Mouse (Mus musculus): ENCODE data around the gene Ncam1.

The Ncam1 gene

DNA sequence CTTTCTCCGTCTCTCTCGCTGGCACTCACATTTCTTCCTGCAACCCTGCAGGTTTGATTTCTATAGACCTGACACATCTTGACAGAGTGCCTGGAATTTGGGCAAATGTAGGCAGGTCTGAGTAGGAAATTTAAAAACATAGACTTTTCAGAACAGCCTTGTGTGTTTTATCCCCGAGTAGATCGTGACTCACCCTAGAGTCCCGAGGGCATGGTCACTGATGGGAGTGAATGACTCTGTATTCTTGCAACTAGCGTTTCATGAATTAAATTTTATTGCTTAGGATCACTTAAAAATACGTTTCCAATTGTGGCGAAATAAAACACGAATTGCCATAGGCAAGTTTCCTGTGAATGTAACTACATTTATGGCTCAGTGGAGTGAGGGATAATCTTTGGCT is 274.8 kb downstream of the Ncam1 start:
- in situ Hi-C loops (cut with MboI; ENCODE audit: unreplicated experiment in 2 of 2) = no loop called here

DNA sequence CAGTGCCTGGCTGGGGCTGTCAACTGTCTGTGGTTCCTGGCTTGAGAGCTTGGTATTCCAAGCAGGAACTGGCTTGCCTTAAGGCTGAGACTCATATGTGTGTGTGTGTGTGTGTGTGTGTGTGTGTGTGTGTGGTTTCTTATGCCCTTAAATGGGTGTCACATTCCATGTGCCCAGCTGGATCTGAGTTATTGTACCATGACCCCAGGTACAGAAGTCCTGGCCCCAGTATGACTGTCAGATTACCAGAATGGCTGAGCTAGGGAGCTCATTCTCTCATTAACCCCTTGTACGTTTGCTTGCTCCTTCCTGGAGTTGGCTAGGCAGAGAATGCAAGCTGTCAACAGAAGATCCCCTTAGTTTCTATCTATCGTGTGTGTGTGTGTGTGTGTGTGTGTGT is 284.4 kb downstream of the Ncam1 start:
- in situ Hi-C loops (cut with MboI; ENCODE audit: unreplicated experiment in 2 of 2) = no loop called here

DNA sequence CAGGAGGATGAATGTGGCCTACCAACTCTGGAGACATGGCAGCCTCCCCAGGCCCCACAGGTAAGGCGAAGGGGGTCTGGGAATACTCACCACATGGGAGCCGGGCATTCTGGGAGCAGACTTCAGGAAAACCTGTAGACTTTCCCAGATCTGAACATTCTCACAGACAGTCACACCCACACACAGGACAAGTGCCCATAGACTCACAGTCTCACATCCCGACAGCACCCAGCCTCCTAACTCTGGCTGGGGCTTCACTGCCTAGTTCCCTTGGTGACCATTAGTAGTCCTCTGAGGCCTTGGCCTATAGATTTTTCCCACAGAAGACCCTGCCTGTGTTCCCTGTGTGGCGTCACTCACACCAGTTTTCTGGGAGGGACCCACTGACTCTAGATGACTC is 288.1 kb downstream of the Ncam1 start:
- in situ Hi-C loops (cut with MboI; ENCODE audit: unreplicated experiment in 2 of 2) = no loop called here

DNA sequence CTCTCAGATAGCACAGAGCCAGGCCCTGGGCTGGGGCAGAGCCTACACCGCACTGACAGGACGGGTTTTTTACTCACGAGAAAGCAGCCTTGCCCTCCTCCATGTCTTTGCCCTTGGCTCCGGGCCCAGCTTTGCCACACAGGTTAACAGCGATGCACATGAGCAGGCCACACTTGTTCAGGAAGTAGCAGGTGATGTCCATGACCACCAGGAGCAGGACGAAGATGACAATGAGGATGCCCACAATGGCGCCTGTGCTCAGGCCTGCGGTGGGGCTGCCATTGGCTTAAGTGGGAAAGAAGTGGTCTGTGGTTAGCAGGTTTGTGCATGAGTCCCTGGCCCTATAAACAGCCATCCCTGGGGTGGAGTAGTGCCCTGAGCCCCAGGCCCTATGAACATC is 289.1 kb downstream of the Ncam1 start:
- in situ Hi-C loops (cut with MboI; ENCODE audit: unreplicated experiment in 2 of 2) = no loop called here

DNA sequence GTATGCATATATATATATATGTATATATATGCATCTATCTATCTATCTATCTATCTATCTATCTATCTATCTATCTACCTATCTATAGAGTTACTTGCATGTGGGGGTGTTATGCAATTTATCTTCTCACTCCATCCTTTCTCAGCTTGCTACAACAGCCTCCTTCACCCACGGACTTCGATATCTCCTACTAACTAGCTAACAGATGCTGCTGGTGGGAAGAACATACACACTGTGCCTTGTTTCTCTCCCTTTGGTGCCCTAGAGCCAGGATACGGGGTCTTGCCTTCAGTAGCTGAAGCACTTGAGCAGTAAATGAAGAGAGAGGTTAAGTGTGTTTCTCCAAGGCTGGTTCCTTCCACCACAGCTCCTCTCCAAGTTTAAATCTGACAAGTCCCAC is 289.6 kb downstream of the Ncam1 start:
- in situ Hi-C loops (cut with MboI; ENCODE audit: unreplicated experiment in 2 of 2) = no loop called here

DNA sequence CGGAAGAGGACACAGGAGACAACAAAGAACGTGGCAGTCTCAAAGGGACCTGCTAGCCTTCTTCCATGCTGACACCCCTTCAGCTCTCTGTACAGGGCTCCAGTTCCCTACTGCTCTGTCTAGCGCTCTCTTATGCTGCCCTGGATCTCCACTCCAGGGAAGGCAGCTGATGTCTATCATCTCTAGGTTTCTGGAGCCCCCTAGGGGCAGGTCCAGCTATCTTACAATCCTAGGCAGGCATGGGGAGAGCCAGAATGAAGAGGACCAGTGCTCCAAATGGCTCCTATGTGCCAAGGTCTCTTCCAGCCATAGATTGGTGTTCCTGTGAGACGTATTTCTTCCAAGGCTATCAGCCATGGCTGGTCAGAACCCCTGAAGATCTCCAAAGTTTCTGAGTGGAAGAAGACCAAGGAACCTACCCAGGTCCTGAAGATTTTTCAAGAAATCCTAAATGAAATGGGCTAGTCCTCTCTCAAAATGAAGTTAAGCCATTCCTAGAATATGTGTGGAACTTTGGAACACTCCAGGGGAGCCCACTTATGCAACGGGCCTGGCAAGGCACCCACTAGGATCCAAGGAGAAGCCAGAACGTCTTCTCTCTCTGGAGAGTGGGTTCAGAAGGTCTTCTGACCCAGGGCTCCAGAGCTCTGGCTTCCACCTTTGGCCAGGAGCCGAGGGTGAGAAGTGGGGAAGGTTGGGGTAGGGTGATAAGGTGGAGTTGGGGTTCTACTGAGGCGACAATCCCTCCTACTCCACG is 290.7 kb downstream of the Ncam1 start:
- in situ Hi-C loops (cut with MboI; ENCODE audit: unreplicated experiment in 2 of 2) = no loop called here

DNA sequence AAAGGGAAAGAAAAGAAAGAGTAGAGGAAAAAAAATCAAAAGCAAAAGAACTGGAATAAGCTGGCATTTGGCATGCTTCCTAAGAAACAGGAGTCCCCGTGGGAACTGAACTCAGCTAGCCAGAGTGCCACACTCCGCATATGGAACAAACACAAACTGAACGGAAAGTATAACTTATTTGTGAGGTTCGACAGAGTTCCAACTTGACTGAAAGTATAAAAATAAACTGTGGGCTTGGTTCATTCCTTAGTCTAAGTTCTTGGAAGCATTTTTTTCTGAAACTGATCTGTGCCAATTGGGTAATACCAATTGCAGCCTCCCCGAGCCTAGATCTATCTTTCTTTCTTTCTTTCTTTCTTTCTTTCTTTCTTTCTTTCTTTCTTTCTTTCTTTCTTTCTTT is 294.1 kb downstream of the Ncam1 start:
- in situ Hi-C loops (cut with MboI; ENCODE audit: unreplicated experiment in 2 of 2) = no loop called here

DNA sequence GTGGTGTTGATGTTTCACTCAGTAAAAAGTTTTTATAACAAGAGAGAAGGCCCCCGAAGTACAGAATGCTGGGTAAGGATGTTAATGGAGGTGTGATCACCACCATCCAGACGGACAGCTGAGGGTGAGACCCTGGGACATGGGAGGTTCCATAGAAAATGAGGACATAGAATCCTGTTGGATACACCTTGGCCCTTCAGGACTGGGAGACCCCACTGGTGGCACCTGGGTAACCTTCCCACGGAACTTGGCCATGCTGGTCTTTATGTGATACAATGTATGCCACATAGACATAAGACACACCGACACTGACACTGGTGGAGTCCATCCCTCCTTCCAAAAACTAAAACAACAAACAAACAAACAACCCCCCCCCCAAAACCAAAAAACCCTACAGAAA is 296.5 kb downstream of the Ncam1 start:
- in situ Hi-C loops (cut with MboI; ENCODE audit: unreplicated experiment in 2 of 2) = no loop called here

DNA sequence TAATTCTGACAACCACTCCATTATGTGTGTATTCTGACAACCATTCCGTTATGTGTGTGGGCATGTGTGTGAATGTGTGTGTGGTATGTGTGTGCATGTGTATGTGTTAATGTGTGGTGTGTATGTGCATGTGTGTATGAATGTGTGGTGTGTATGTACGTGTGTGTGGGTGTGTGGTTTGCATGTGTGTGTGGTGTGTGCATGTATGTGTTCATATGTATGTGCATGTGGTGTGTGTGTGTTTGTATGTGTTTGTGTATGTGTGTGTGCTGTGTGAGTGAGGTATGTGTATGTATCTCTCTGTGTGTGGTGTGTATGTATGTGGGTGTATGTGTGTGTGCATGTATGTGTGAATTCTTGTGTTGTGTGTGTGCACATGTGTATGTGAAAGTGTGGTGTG is 298.8 kb downstream of the Ncam1 start:
- in situ Hi-C loops (cut with MboI; ENCODE audit: unreplicated experiment in 2 of 2) = loop anchor here (5.0 to 25.0 kb wide), 11 partner anchors 538 to 1655 kb away; partner anchors contain the start of genes Dixdc1 (in 2 of the 2), Htr3b (in 2 of the 2), 2310030G06Rik (in 1 of the 2) and Pts (in 1 of the 2)

DNA sequence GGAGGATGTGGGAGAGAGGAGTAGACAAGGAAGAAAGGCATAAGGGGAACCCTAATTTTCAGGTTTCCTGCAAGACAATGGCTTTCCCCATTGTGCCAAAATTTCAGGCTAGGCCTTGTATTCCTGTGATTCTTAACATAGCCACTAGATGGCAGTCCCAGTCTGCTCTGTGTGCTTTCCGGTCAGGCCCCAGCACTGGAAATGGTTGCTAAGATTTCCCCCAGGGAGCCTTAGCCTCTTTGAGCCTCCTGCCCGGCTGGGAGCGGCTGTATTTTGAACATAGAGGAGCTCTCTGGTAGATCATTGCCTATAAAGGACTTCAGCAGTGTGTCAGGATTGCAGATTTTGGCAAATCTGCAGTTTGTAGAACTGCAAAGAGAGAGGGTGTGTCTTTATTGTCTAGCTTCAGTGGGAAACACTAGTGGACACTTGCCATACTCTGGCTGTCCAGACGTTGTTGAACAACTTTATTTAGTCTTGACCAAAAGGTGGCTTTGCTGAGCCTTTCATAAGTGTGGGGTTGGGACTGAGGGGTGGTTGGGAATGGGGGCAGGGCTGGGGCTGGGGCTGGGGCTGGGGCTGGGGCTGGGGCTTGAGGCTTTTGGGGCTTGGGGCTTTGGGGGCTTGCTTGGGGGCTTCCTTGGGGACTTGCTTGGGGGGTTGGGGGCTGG is 304.6 kb downstream of the Ncam1 start:
- in situ Hi-C loops (cut with MboI; ENCODE audit: unreplicated experiment in 2 of 2) = loop anchor here (10.0 to 25.0 kb wide), 9 partner anchors 532 to 1661 kb away; partner anchors contain the start of genes Dixdc1 (in 2 of the 2), Htr3b (in 2 of the 2), 2310030G06Rik (in 1 of the 2) and Pts (in 1 of the 2)

DNA sequence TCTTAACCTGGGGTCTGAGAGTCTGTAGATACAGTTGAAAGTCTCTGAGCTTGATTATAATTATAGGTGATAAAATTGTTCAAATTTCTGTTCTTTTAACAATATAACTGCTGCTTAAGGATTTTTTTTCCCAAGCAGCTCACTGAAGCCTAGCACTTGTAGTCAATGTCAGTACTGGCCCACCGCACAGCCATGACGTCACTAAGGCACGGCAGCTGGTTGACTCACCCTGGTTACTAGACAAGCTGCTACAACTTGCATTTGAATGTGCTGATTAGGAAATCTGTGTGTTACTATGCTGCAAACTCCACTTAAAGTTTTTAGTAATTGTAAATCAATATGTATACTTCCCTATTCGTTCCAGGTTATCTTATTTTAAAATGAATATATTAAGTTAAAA is 308.1 kb downstream of the Ncam1 start:
- in situ Hi-C loops (cut with MboI; ENCODE audit: unreplicated experiment in 2 of 2) = loop anchor here (10.0 to 25.0 kb wide), 9 partner anchors 528 to 1664 kb away; partner anchors contain the start of genes Dixdc1 (in 2 of the 2), Htr3b (in 2 of the 2), 2310030G06Rik (in 1 of the 2) and Pts (in 1 of the 2)

DNA sequence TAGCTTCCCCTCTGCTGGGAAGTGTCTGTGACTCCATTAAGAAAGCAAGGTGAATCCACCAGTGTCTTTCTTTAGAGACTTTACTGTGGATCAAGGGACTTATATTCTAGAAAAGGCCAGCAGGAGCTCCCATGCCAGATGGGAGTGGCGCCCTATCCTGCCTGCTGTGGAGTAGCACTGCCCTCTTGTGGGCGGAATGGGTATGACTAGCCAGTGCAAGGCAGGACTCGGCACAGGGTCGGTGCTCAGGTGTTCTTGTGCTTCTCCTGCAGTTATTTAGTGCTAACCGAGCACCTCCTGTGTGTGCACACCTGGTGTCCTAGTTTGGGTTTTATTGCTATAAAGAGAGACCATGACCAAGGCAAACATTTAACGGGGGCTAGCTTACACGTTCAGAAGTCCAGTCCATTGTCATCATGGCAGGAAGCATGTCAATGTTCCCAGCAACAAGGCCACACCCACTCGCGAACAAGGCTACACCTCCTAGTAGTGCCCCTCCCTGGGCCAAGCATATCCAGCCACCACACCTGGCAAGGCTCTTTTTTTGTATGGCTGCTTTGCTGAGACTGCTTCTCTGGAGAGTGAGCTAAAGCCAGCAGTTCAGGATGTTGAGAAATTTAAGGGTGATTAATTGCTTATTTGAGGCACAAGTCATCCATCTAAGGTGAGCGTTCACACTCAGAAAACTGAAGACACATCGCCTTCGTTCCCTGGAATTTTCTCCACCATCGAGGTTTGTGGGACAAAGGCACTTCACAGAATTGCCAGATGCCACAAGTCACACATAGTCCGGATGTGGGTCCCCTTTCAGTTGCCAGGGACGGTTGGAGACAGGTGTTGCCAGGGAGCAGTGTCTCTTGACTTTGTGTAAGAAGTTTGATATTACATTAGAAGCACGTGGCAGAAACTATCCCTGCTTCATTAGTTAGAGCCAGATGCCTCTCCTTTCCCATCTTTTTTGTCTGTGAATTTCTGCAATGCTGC is 309.5 kb downstream of the Ncam1 start:
- in situ Hi-C loops (cut with MboI; ENCODE audit: unreplicated experiment in 2 of 2) = loop anchor here (5.0 to 25.0 kb wide), 6 partner anchors 407 to 1248 kb away; partner anchors contain the start of genes Htr3b (in 2 of the 2), Tmprss5 (in 2 of the 2), 2310030G06Rik (in 1 of the 2) and Dixdc1 (in 1 of the 2)

DNA sequence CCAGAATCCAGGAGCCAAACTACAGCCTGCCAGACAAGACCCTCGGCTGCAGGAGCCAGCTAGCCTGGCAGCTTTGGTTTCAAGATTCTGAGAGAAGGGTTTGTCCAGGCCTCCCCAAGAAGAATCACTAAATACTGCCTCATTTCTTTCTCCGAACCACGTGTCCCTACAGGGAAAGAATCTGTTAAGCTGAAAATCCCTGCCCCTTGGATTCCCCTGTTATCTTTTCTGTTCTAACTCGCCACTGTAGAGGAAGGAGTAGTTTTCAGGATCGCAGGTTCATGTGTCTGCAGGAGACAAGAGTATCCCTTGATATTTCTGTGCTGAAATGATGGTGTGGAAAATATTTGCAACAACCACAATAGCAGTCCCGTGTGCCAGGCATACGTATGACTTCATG is 310.5 kb downstream of the Ncam1 start:
- in situ Hi-C loops (cut with MboI; ENCODE audit: unreplicated experiment in 2 of 2) = loop anchor here (5.0 to 25.0 kb wide), 6 partner anchors 406 to 1249 kb away; partner anchors contain the start of genes Htr3b (in 2 of the 2), Tmprss5 (in 2 of the 2), 2310030G06Rik (in 1 of the 2) and Dixdc1 (in 1 of the 2)

DNA sequence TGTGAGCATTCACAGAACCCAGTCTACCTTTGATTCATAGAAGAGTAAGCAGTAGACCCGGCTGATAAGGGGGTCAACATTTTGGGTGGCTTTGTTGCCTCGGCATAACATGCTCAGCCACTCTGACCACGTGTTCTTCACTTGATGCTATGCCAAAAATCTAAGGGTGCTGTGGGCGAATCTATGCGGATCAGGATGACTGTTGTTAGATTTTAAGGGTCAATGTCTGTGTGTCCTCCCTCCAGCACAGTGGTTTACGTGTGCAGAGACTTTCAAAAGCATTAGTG is 311.1 kb downstream of the Ncam1 start:
- in situ Hi-C loops (cut with MboI; ENCODE audit: unreplicated experiment in 2 of 2) = loop anchor here (5.0 to 25.0 kb wide), 6 partner anchors 405 to 1250 kb away; partner anchors contain the start of genes Htr3b (in 2 of the 2), Tmprss5 (in 2 of the 2), 2310030G06Rik (in 1 of the 2) and Dixdc1 (in 1 of the 2)

DNA sequence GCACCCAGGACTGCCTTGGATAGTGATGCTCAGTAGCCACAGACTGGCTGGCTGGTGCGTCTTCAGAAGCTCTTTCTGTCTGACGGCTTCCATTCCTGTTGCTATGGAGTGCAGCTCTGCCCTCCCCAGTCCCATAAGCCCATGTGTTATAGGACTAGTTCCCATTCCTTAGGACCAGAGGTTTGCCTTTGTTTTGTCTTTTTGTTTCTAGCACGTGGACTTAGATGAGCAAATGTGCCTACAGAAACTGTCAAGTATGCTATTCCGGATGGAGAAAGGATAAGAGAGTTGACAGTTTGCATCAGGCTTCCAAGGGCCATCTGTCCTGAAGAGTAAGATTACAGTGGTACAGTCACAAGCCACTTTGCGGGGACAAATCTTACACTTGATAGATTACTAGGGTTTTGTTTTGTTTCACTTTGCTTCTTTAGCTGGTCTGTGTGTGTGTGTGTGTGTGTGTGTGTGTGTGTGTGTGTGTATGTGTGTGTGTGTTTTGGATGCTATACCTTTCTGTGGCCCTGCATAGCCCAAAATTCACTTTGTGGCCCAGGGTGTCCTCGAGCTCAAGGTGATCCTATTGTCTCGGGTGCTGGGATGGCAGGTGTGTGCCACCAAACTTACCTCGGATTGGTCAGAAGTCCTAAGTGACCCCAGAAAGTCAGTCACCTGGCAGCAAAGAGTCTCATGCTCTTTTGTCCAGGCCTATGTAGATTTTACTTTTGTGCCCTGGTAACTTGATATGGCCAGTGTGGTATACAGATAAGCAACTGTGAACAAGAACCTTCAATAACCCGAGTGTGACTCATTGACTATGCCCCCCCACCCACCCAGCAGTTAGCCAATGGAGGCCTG is 311.7 kb downstream of the Ncam1 start:
- in situ Hi-C loops (cut with MboI; ENCODE audit: unreplicated experiment in 2 of 2) = loop anchor here (5.0 to 25.0 kb wide), 6 partner anchors 405 to 1250 kb away; partner anchors contain the start of genes Htr3b (in 2 of the 2), Tmprss5 (in 2 of the 2), 2310030G06Rik (in 1 of the 2) and Dixdc1 (in 1 of the 2)

DNA sequence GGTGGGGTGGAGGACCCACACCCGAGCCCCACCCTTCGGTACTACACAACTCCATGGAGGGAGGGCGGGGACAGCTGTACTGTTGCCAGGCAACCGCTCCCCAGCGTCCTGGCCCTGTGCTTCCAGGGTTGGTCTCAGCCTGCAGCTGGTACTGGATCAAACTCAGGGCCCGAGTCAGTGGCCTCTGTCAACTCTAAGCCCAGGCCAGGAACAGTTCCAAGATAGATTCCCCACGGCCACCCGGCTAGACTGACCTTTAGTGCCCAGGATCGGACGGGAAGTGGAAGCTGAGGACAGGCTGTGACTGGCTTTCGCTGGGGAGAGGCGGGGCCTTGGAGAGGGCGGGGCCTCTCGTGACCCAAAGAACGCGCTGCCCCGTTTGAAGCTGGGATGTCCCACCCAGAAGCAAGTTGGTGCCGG is 312.8 kb downstream of the Ncam1 start, which contains the start of gene Ttc12:
Ttc12 (minus strand) TSS at position 334 of the 420 bp plus-strand sequence.
- in situ Hi-C loops (cut with MboI; ENCODE audit: unreplicated experiment in 2 of 2) = loop anchor here (5.0 to 25.0 kb wide), 6 partner anchors 404 to 1251 kb away; partner anchors contain the start of genes Htr3b (in 2 of the 2), Tmprss5 (in 2 of the 2), 2310030G06Rik (in 1 of the 2) and Dixdc1 (in 1 of the 2)

DNA sequence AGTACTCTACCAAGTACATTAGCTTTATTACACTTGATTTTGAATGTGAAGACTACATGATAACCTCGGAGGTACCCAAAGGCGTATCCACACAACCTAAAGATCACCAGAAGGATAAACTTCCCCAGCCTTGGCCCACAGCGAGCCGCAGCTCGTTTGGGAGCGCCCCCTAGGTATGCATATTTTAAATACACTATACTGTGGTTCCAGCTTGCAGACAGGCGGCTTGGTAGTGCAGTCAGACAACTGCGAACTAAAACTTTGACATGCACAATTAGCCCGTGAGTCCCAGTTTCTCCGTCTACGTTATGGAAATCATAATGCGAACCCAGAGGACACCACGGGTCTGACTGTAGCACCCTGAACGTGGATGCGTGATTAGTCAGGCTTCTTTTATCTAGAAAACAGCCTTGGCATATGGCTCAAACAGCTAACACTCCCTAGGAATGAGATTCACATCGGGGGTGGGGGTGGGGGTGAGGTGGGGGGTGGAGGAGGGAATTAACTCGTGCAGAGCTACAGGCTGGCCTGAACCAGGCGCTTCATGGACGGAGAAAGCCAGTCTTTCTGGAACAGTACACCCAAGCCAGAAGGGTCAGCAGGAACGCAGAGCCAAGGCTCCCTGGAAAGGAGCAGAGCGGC is 313.4 kb downstream of the Ncam1 start:
- in situ Hi-C loops (cut with MboI; ENCODE audit: unreplicated experiment in 2 of 2) = loop anchor here (5.0 to 25.0 kb wide), 6 partner anchors 403 to 1252 kb away; partner anchors contain the start of genes Htr3b (in 2 of the 2), Tmprss5 (in 2 of the 2), 2310030G06Rik (in 1 of the 2) and Dixdc1 (in 1 of the 2)

DNA sequence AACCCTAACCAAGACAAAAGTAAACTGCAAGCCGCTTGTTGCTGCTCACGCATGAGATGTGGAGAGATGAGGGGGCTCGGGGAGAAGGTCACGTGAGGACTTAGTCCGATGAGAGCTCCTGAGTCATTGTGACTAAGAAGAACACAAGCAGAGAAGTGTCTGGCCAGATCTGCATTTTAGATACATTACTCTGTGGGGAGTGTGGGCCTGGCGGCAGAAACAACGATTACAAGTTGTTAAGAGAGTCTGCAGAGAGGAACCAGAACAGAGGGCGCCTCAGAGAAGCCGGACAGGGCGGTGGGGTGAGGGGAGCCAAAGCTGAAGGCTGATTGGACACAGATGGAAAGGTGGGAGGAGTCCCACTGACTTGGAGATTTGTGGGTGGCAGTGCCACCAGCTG is 315.4 kb downstream of the Ncam1 start:
- in situ Hi-C loops (cut with MboI; ENCODE audit: unreplicated experiment in 2 of 2) = loop anchor here (10.0 to 25.0 kb wide), 5 partner anchors 521 to 1254 kb away; partner anchors contain the start of genes Htr3b (in 2 of the 2), 2310030G06Rik (in 1 of the 2), Dixdc1 (in 1 of the 2) and Pts (in 1 of the 2)

All from v-Abl transformed pro-B cells (cell line).